Mouse (Mus musculus): ENCODE results near the gene Tas1r1.
A peak's percentile ranks its signal among the peaks of the same experiment; 100 is the strongest.

Gene Tas1r1

DNA sequence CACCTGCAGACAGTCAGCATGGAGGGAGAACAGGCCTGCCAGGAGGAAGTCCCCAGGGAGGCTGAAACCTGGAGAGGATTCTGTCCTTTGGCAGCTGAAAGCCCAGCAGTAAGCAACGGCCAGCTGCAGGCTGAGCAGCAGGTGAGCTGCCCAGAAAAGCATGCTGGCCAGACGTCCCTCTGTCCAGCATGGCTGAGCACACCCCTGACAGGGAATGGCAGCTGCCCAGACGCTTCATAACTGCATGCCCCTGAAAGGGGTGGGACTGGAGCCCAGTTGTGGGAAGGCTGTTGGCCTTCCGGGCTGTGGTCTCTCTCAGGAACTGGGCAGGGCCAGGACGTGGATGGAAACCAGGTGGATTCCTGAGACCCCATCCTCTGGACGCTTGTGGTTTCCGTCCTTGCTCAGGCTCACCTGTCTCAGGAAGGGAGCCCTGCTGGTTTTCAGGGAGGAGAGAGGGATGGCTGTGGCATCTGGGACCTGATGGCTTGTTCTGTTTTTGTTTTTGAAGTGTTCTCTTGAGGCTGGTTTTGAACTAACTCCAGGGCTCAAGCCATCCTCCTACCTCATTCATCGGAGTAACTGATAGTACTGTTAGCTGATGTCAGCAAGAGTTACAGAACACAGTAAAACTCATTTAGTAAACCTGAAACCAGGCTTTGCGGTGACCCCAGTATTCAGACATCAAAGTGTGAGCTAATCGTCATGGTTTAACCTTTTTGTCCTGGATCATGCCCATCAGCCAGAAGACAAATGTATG, at the start of gene Tas1r1:
Gene Tas1r1, minus strand, starts transcription at position 344 of the 760 bp plus-strand sequence.
- DNase-seq, result no peak

DNA sequence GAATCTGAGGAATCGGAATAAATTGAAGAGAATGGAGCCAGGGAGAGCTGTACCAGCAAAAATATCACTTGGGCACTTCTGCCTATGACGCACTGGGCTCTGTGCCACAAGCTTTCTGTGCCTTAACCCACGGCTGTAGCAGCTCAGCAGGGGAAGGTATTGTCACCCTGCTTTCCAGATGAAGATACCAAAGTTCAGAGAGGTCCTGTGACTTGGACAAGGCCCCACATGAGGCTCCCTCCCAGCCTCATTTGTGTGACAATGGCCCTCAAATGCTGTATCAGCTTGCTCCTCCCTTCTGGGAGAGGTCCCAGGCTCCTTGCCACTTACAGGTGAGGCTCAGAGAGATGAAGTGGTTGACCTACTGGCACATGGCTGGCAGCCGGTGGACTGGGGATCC, 49.8 kb upstream of the Tas1r1 start:
- DNase-seq, result no peak

DNA sequence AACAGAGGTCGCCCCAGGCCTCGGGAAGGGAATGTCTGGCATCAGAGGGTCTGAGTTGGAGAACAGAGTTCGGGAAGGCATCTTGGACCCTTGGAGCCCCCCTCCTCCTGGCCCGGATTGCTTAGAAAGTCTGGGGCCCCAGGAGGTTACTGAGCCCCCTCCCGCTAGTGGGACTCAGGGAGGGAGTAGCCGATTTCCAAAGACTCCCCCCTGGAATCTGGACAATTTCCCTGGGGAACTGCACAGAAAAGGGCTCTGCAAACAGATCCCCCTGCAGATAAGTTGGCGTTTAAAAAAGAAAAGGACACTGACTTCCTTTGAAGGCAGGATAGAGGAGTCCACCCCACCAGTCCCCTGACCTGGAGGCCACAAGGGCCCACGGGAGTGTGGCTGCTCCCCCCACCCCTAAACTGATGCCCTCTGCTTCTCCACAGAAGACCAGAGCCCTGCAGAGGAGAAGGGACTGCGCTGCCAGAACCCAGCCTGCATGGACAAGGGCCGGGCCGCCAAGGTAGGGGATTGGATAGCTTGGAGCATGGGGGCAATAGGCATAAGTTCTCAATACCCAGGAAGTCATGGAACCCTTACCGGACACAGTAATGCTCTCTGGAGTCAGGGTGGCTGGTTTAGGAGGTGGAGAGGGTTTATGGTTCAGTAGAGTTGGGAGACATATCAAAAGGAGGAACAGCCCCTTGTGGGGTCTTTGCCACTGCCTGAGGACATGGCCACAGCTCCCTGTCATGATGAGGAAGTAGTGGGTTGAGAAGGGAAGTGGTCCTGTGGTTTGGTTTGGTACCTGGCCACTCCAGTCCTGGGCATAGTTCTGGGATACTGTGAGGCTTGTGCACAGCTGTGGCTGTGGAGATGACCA, 49.1 kb upstream of the Tas1r1 start:
- no peak for DNase-seq

DNA sequence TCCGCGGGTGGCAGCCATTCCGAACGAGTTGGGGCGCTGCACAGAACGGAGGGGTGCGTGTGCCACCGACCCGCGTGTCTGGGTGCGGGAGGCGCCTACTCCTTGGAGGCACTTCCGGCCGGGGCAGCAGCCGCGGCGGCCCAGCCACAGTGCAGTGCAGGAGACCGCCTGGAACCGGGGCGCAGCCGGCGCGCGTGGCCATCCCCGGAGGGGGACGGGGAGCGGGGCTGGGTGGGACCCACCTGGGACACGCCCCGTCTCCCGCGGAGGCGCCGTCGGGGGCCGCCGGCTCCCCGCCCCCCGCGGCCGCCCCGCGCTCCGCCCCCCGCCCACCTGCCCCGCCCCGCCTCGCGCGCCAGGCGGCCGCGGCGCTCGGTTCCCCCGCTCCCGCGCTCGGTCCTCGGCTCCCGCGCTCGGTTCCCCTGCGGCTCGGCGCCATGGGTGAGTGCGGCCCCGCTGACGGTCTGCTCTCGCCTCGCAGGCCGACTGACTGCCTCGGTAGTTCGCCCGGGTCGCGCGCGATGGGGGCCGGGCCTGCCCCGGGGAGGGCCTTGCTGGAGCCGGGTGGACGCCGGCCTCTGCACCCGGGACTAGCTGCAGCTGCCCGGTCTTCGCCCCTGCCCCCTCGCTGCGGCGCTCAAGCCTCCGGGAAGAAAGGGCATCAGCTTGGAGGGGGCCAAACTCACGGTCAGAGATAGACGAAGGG, 48.3 kb upstream of the Tas1r1 start:
- DNase-seq, result peak; percentile 74

GRCm38 (mm10) chr4:152084616-152085015, 46.2 kb upstream of the Tas1r1 start:
- DNase-seq, result no peak

GRCm38 (mm10) chr4:152083611-152084220, 45.3 kb upstream of the Tas1r1 start:
- DNase-seq, result no peak

DNA sequence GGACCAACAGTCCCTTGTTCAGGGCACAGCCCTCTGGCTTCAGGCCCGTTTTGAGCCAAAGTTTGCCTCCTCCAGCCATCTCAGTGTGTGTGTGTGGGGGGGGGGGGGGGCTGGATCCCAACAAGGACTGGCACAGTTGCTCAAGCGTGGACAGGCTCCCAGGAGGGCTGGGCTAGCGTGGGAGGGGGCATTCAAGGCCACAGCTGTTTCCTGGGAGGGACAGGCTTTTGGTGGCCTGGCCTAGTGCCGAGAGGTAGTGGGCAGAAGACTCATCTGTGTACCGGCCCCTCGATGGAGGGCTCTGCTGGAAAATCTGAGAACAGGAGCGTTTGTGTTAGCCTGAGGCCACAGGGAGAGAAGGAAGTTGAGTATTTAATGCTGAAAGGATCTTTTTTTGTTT, 41.6 kb upstream of the Tas1r1 start:
- no peak for DNase-seq

DNA sequence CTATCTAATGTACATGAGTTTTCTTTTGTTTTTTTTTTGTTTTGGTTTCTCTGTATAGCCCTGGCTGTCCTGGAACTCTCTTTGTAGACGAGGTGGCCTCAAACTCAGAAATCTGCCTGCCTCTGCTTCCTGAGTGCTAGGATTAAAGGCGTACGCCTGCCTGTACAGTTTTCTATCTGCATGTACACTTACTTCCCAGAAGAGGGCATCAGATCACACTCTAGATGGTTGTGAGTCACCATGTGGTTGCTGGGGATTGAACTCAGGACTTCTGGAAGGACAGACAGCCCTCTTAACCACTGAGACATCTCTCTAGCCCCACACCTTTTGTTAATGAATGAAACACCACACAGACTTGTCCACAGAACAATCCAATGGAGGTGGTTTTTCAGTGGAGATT, 40.9 kb upstream of the Tas1r1 start:
- no peak for DNase-seq

GRCm38 (mm10) chr4:152078105-152078530, 39.8 kb upstream of the Tas1r1 start:
- no peak for DNase-seq

DNA sequence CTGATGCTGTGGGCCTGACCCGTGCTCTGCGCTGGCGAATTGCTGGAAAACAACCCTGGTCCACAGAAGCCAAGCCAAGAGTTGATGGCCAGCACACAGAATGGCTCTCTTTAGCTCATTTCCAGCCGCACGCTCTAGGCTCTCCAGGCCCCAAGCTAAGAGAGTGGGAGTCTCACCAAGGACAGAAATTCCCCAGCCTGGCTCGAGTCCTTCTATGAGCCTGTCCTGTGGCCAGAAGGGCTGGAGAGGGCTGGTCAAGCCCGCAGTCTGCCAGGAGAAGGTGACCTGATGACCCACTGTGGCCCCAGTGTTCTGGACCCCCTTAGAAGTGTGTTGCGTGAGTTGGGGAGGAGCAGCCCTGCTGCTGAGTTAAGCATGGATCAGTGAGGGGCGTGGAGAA, 38.8 kb upstream of the Tas1r1 start:
- DNase-seq, result no peak

GRCm38 (mm10) chr4:152074548-152074947, 36.2 kb upstream of the Tas1r1 start:
- DNase-seq, result no peak

GRCm38 (mm10) chr4:152073715-152074114, 35.3 kb upstream of the Tas1r1 start:
- DNase-seq, result no peak

GRCm38 (mm10) chr4:152072655-152073054, 34.3 kb upstream of the Tas1r1 start:
- DNase-seq, result no peak

GRCm38 (mm10) chr4:152072121-152072601, 33.8 kb upstream of the Tas1r1 start, which contains the start of gene Plekhg5:
Plekhg5 (plus strand) TSS chr4:152072498.
- peak; percentile 20 for DNase-seq

- no peak for DNase-seq
Observed at GRCm38 (mm10) chr4:152070494-152071396, 32.4 kb upstream of the Tas1r1 start.

- DNase-seq, result no peak
Observed at GRCm38 (mm10) chr4:152069245-152069644, 30.9 kb upstream of the Tas1r1 start.

DNA sequence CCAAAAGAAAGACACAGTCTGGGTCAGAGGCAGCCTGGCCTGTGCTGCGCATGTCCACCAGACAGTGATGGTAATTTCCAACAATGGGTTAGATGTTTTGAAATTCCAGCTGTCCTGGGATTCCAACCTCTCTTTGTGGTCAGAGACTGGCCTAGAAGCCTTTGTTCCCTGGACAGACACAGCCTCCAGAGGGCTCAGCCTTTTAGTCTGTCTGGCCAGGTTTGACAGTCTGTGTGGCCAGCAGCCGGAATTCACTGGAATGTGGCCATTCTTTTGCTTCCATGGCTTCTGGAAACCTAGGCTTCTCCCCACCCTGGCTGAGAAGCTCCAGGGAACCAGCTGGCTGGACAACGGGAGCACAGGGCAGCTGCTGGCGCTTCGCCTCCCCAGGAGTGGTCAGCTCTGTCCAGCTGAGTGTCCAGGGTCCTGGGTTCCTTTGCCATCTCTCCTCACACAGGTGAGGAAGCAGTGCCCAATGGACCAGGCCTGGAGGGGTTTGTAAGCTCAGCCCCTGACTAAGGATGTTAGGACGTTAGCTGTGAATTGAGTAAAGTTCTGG, 29.9 kb upstream of the Tas1r1 start:
- DNase-seq, result no peak

- DNase-seq, result no peak
Observed at GRCm38 (mm10) chr4:152067280-152067679, 28.9 kb upstream of the Tas1r1 start.

- DNase-seq, result no peak
Observed at GRCm38 (mm10) chr4:152062390-152063110, 24.2 kb upstream of the Tas1r1 start.

- DNase-seq, result no peak
Observed at GRCm38 (mm10) chr4:152044609-152045008, 6.2 kb upstream of the Tas1r1 start.

DNA sequence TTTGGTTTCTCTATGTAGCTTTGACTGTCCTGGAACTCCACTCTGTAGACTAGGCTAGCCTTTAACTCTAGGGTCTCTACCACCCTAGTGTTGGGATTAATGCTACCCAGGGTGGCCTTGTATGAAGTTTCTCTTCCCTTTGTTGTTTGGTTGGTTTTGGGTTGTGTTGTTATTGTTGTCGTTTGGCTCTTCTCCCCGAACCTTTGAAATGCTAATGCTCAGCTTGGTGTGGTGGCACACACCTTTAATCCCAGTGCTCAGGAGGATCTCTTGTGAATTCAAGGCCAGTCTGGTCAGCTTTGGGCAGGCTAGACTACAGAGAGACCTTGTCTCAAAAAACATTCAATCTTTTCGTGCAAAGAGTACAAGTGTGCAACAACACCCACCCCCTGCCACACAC, 4.8 kb upstream of the Tas1r1 start:
- no peak for DNase-seq
